Mouse (Mus musculus) embryonic facial prominence, embryonic 11.5 days (tissue): ENCODE results near the gene Olfr643. TPM values are rescaled to one million over a fixed set of nuclear protein-coding genes. Genes with fewer than 3 reads are reported as not detected.
"Not testable (repeated sequence)": the region's sequence is repeated elsewhere in the genome, so short reads cannot be mapped to it uniquely, and the experiment has no call there.

ENCODE experiments used
- ATAC-seq: fragments of 200-750 bp; cut with Nextera tagmentation; replicated peaks from 2 replicates; pipeline ENCODE4 v1.8.0; 2017; ENCODE audit warnings: low read depth; ENCODE audit not compliant: insufficient number of reproducible peaks, low FRiP score, low TSS enrichment
- DNase-seq: peaks from one replicate; pipeline ENCODE4 v3.0.0-alpha.2; 2015; ENCODE audit warnings: low spot score
- H3K27ac ChIP-seq: fragments of 300-500 bp; sonication (generic); replicated peaks from 2 replicates; pipeline ENCODE4 v1.5.1; 2014; ENCODE audit warnings: mild to moderate bottlenecking, low read depth, low read length, control low read depth
- H3K27me3 ChIP-seq: fragments of 300-500 bp; sonication (generic); 2 replicates; pipeline ENCODE4 v1.6.1; 2014; ENCODE audit warnings: mild to moderate bottlenecking, low read length, moderate library complexity, mixed read lengths; ENCODE audit not compliant: control insufficient read depth, insufficient read depth
- H3K36me3 ChIP-seq: fragments of 300-500 bp; sonication (generic); replicated peaks from 2 replicates; pipeline ENCODE4 v1.6.1; 2014; ENCODE audit warnings: low read depth, mild to moderate bottlenecking, low read length, moderate library complexity, mixed read lengths; ENCODE audit not compliant: control insufficient read depth, insufficient read depth
- H3K4me1 ChIP-seq: fragments of 300-500 bp; sonication (generic); 2 replicates; pipeline ENCODE4 v1.6.1; 2014; ENCODE audit warnings: low read length, mixed read lengths; ENCODE audit not compliant: control insufficient read depth, insufficient read depth
- H3K4me2 ChIP-seq: fragments of 300-500 bp; sonication (generic); 2 replicates; pipeline ENCODE4 v1.6.1; 2014; ENCODE audit warnings: low read depth, mild to moderate bottlenecking, control low read depth, low read length, moderate library complexity
- H3K4me3 ChIP-seq: fragments of 300-500 bp; sonication (generic); 2 replicates; pipeline ENCODE4 v1.5.1; 2014; ENCODE audit warnings: low read depth, low read length, control low read depth
- H3K9ac ChIP-seq: fragments of 300-500 bp; sonication (generic); replicated peaks from 2 replicates; pipeline ENCODE4 v1.6.1; 2014; ENCODE audit warnings: mild to moderate bottlenecking, control low read depth, low read length
- H3K9me3 ChIP-seq: fragments of 300-500 bp; sonication (generic); replicated peaks from 2 replicates; pipeline ENCODE4 v1.6.1; 2016; ENCODE audit warnings: mild to moderate bottlenecking, low read length, inconsistent platforms, mixed read lengths; ENCODE audit not compliant: control insufficient read depth
- WGBS: fragments of 180-500 bp; shearing (Covaris S2); extraction: QIAGEN DNeasy Blood & Tissue Kit; methylation state at CpG from one replicate; pipeline ENCODE4 v1.1.7; 2014; 5-methylcytosine and 5-hydroxymethylcytosine counted together
- polyA plus RNA-seq: library from polyadenylated mRNA; unstranded; fragments of >200 nt; fragmentation: Nextera tagmentation; extraction: Ambion mirVana; gene quantifications from 2 replicates; pipeline ENCODE4 v1.2.1, GENCODE M21; 2014

Olfr643 gene
- polyA plus RNA-seq, 1 experiment from 2014 or later: not detected

GRCm38 (mm10) chr7:103999124-103999523, 138.1 kb downstream of the Olfr643 start:
- H3K27me3 ChIP-seq: no peaks in the 10 kb centered on the region
- H3K36me3 ChIP-seq: no peaks in the 10 kb centered on the region
- H3K9ac ChIP-seq: no peak overlapping the region
- H3K27ac ChIP-seq: no peak overlapping the region
- no peaks in the 10 kb centered on the region for H3K4me1 ChIP-seq
- H3K4me2 ChIP-seq: no peak overlapping the region
- DNase-seq (no peak), ATAC-seq (no peak)
- no peak overlapping the region for H3K4me3 ChIP-seq
- H3K9me3 ChIP-seq: no peaks in the 10 kb centered on the region

- Histone ChIP-seq H3K4me1 (no peaks in the 10 kb centered on the region), H3K4me3 (no peak within 1 kb of the TSS), H3K9me3 (no peaks in the 10 kb centered on the region), H3K9ac (no peak within 1 kb of the TSS), H3K27me3 (no peaks in the 10 kb centered on the region), H3K27ac (no peak within 1 kb of the TSS), H3K4me2 (no peak within 1 kb of the TSS), H3K36me3 (no peaks in the 10 kb centered on the region)
- ATAC-seq (no peak), DNase-seq (no peak)
These were observed 138.8 kb downstream of the Olfr643 start, which contains the start of gene Olfr638 for GRCm38 (mm10) chr7:103998446-103998845. TSS of gene Olfr638 (plus strand) at chr7:103998746.

GRCm38 (mm10) chr7:103971782-103972181, 165.4 kb downstream of the Olfr643 start:
- Histone ChIP-seq H3K4me1 (no peaks in the 10 kb centered on the region), H3K9me3 (no peaks in the 10 kb centered on the region), H3K27ac (no peak overlapping the region), H3K36me3 (no peaks in the 10 kb centered on the region), H3K4me2 (no peak overlapping the region), H3K4me3 (no peak overlapping the region), H3K27me3 (no peaks in the 10 kb centered on the region), H3K9ac (no peak overlapping the region)
- WGBS: 56% methylated on average over 1 of the region's 1 CpGs
- no peak for ATAC-seq
- no peak for DNase-seq

GRCm38 (mm10) chr7:103970852-103971251, 166.4 kb downstream of the Olfr643 start, which contains the start of gene Olfr635:
TSS of gene Olfr635 (plus strand) at chr7:103971152.
- no peaks in the 10 kb centered on the region for H3K9me3 ChIP-seq
- WGBS: 69% methylated on average over 1 of the region's 1 CpGs
- ATAC-seq: no peak
- H3K27ac ChIP-seq: no peak within 1 kb of the TSS
- H3K4me1 ChIP-seq: no peaks in the 10 kb centered on the region
- no peak for DNase-seq
- no peak within 1 kb of the TSS for H3K9ac ChIP-seq
- H3K36me3 ChIP-seq: no peaks in the 10 kb centered on the region
- H3K4me2 ChIP-seq: no peak within 1 kb of the TSS
- H3K4me3 ChIP-seq: no peak within 1 kb of the TSS
- H3K27me3 ChIP-seq: no peaks in the 10 kb centered on the region

GRCm38 (mm10) chr7:103966873-103967272, 170.3 kb downstream of the Olfr643 start:
- H3K27me3 ChIP-seq, H3K4me3 ChIP-seq, DNase-seq, H3K27ac ChIP-seq, H3K4me1 ChIP-seq, H3K9me3 ChIP-seq, H3K4me2 ChIP-seq, H3K9ac ChIP-seq, H3K36me3 ChIP-seq, ATAC-seq: not testable (repeated sequence)
- WGBS: 95% methylated on average over 22 of the region's 22 CpGs

Other genes starting within 250 kb of the Olfr643 start
- not detected in 2 replicates for gene Olfr64, start 242.9 kb downstream of the Olfr643 start, polyA plus RNA-seq
- gene Olfr65, start 233.9 kb downstream of the Olfr643 start, polyA plus RNA-seq: not detected in 2 replicates
- not detected in 2 replicates for gene Olfr631, start 208.6 kb downstream of the Olfr643 start, polyA plus RNA-seq
- gene Olfr632, start 203.1 kb downstream of the Olfr643 start, polyA plus RNA-seq: not detected in 2 replicates
- not detected in 2 replicates for gene Olfr633, start 193.0 kb downstream of the Olfr643 start, polyA plus RNA-seq
- gene Olfr635, start 166.3 kb downstream of the Olfr643 start, polyA plus RNA-seq: not detected in 2 replicates
- gene Olfr638, start 138.7 kb downstream of the Olfr643 start, polyA plus RNA-seq: not detected in 2 replicates
- not detected in 2 replicates for gene Olfr639, start 120.1 kb downstream of the Olfr643 start, polyA plus RNA-seq
- gene Olfr640, start 111.8 kb downstream of the Olfr643 start, polyA plus RNA-seq: not detected in 2 replicates
- gene Olfr641, start 102.0 kb downstream of the Olfr643 start, polyA plus RNA-seq: not detected in 2 replicates
- gene Olfr642, start 84.7 kb downstream of the Olfr643 start, polyA plus RNA-seq: not detected in 2 replicates
- gene 4930516K23Rik, start 76.0 kb downstream of the Olfr643 start, polyA plus RNA-seq: not detected in 2 replicates
- gene Olfr644, start 65.5 kb downstream of the Olfr643 start, polyA plus RNA-seq: not detected in 2 replicates
- gene Olfr645, start 51.9 kb downstream of the Olfr643 start, polyA plus RNA-seq: not detected in 2 replicates
- not detected in 2 replicates for gene Olfr646, start 32.5 kb downstream of the Olfr643 start, polyA plus RNA-seq
- gene Ubqln5, start 7.6 kb downstream of the Olfr643 start, polyA plus RNA-seq: not detected in 2 replicates
- not detected in 2 replicates for gene Ubqln3, start 5.9 kb upstream of the Olfr643 start, polyA plus RNA-seq
- not detected in 2 replicates for gene Ubqlnl, start 13.2 kb upstream of the Olfr643 start, polyA plus RNA-seq
- gene Olfm5, start 27.4 kb upstream of the Olfr643 start, polyA plus RNA-seq: not detected in 2 replicates
- 0.15 and 0.27 TPM in 2 replicates for gene Olfr648, start 46.0 kb upstream of the Olfr643 start, polyA plus RNA-seq
- gene Olfr649, start 58.6 kb upstream of the Olfr643 start, polyA plus RNA-seq: not detected in 2 replicates
- 2.9 and 3.5 TPM in 2 replicates for gene Trim6, start 81.4 kb upstream of the Olfr643 start, polyA plus RNA-seq
- 0.83 and 0.98 TPM in 2 replicates for gene Trim34a, start 107.1 kb upstream of the Olfr643 start, polyA plus RNA-seq
- gene Trim5, start 150.7 kb upstream of the Olfr643 start, polyA plus RNA-seq: 0.11 TPM in 1 of 2 replicates, not detected in the other
- gene Trim12a, start 178.1 kb upstream of the Olfr643 start, polyA plus RNA-seq: 1.7 and 2.9 TPM in 2 replicates
- gene Trim34b, start 192.1 kb upstream of the Olfr643 start, polyA plus RNA-seq: not detected in 2 replicates
- 1.0 and 1.2 TPM in 2 replicates for gene Trim12c, start 216.0 kb upstream of the Olfr643 start, polyA plus RNA-seq
- not detected in 2 replicates for gene Trim30b, start 232.5 kb upstream of the Olfr643 start, polyA plus RNA-seq